Mouse (Mus musculus) kidney, adult 9 months (tissue): ENCODE data around the gene Tspan33.
"Not testable (repeated sequence)": the region's sequence is repeated elsewhere in the genome, so short reads cannot be mapped to it uniquely, and the experiment has no call there.

Experiments used
- DNase-seq: peaks from one replicate; pipeline ENCODE4 v3.0.0; 2022

Gene Tspan33

GRCm38 (mm10) chr6:29756476-29756875 is 62.5 kb downstream of the Tspan33 start:
- no peak for DNase-seq

- DNase-seq, result peak; percentile 82
These were observed 64.4 kb downstream of the Tspan33 start for GRCm38 (mm10) chr6:29758417-29758816.

DNA sequence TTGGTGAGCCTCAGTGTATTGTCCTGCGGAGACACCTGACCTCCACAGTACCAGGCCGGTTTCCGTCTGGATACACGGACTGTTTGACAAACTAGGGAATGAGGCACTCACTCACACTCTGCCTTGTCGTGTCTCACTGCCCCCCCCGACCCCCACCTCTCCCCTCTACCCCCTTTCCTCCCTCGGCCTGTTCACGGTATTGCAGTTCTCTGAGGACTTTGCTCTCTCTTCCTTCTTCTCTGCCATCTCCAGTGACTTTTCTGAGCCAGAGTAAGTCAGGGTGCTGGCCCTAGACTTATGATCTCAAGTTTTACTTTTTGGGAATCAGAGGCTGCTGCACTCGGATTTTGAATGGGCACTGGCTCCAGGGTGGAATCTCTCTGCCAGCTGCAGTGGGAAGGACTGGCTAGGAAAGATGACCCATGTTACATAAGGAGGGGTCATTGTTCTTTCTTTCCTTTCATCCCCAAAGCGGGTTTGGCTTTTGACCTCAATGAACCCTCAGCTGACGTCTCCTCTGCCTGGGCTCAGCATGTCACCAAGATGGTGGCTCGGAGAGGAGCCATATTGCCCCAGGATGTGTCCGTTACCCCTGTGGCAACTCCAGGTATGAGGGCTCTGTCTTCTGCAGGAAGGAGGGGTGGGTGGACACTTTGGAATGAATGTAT is 65.1 kb downstream of the Tspan33 start:
- peak; percentile 69 for DNase-seq

GRCm38 (mm10) chr6:29760397-29760796 is 66.4 kb downstream of the Tspan33 start:
- DNase-seq, result not testable (repeated sequence)

GRCm38 (mm10) chr6:29761282-29761681 is 67.3 kb downstream of the Tspan33 start:
- DNase-seq, result peak; percentile 51

- peak; percentile 80 for DNase-seq
These were observed 68.5 kb downstream of the Tspan33 start for GRCm38 (mm10) chr6:29762524-29762923.

DNA sequence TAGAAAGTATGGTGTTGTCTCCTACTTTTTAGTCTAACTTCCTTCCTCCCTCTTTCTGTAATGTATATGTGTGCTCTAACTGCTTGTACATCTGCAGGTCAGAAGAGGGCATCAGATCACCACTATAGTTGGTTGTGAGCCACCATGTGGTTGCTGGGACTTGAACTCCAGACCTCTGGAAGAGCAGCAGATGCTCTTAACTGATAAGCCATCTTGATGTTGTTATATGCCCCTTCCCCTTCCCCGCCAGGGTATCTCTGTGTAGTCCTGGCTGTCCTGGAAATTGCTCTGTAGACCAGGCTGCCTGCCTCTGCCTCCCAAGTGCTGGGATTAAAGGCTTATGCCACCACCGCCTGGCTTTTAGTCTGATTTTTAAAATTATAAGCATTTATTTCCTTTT is 72.9 kb downstream of the Tspan33 start:
- DNase-seq, result no peak
